Mouse (Mus musculus): Measurements from ENCODE around the gene Kat7.

- TF ChIP-seq CTCF (IDR thresholded peaks at IDR 0.05) (no peak), EP300 (IDR thresholded peaks at IDR 0.05) (no peak)
Observed at GRCm38 (mm10) chr11:95328629-95329028, 18.6 kb upstream of the Kat7 start.

Measured in lung, postnatal 0 days (tissue).